Mouse (Mus musculus) heart, embryonic 16.5 days (tissue): ENCODE data around the gene Ldhal6b. TPM values are rescaled to one million over a fixed set of nuclear protein-coding genes. Genes with fewer than 3 reads are reported as not detected.

ENCODE experiments used
- microRNA-seq: library from miRNA; unstranded; fragments of <30 nt; microRNA quantifications from one replicate; pipeline ENCODE4, GENCODE M21; 2017
- polyA plus RNA-seq: library from polyadenylated mRNA; unstranded; fragments of >200 nt; fragmentation: Nextera tagmentation; extraction: Ambion mirVana; gene quantifications from 2 replicates; pipeline ENCODE4 v1.2.1, GENCODE M21; 2015

Ldhal6b gene
- polyA plus RNA-seq, 1 experiment from 2014 or later, result not detected

Small RNA genes lying within 50 kb of the gene (microRNA-seq; reads per million reads assigned to microRNA genes)
- gene Gm22475, result not detected

Other genes starting within 250 kb of the Ldhal6b start
- gene Tmem242, start 21.5 kb upstream of the Ldhal6b start, polyA plus RNA-seq, result 123 and 126 TPM in 2 replicates
- 1.3 TPM in 2 replicates for gene Zdhhc14, start 73.8 kb upstream of the Ldhal6b start, polyA plus RNA-seq